Mouse (Mus musculus) spleen, adult 12 weeks (tissue): ENCODE results near the gene Phc1.

ENCODE experiments used
- DNase-seq: peaks from one replicate; pipeline ENCODE4 v3.0.0; 2022; ENCODE audit warnings: low spot score

Phc1 gene

DNA sequence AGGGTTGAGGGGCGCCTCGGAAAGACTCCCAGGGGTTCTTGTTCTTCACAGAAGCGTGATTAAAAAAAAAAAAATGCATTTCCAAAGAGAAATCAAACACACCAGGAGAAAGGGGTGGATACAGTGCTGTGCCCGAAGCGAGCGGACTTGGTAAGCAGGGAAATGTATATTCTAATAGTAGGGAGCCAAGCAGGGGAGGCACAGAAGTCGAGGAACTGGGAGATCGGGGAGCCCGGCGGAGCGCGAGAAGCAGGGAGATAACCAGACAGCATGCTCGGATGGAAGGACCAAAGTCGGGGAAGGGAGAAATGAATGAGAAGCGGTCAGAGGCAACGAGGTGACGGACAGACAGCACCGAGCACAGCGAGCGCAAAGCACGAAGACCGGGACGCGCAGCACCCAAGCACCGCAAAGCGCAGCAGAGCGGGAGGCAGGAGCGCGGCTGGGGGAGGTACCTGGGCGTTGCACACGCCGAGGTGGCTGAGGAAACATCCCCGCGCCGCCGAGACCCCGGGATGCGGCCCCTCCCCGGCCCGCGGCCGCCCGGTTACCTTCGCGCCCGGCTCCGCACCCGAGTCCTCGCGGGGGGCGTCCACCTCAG lies 1.2 kb downstream of the Phc1 start:
- DNase-seq: peak; percentile 58

DNA sequence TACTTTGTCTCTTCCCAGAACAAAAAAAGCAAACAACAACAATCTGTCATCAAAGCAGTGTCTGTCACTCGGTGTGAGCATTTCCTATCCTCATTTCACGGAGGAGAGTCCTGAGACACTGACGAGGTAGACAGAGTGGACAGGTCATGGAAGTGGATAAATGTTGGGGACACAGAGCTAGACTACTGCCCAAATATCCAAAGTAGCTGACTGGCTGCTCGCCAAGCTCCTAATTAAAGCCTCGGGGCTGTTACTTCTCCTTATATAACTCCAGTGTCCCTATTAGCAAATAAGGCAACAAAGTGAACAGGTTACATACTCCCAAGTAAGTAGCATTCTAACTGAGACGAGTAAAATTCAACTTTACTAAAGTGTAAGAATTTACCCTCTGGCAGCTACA lies 2.8 kb downstream of the Phc1 start:
- no peak for DNase-seq

DNA sequence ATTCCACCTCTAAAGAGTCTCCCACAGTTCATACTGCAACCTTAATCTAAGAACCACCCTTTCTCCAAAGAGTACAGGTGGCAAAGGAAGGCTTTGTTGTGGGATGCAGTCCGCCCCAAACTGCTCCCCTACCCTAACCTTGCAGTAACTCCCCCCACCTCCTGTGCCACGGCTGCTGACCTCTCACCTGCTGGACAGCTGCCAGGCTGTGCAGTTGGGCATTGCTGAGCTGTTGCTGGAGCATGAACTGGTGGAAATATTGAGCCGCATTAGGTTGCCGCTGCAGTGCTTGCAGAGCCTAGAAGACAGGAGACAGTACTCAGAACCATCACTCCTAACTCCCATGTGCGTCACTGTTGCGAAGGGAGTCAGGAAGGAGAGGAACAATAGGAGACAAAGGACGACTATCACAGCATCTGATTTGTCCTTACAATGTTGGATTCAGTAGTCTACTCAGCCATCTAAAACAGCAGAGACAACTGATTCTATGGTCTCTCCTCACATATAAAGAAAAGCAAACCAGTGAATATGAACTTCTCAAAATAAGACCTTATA lies 5.5 kb downstream of the Phc1 start:
- no peak for DNase-seq

DNA sequence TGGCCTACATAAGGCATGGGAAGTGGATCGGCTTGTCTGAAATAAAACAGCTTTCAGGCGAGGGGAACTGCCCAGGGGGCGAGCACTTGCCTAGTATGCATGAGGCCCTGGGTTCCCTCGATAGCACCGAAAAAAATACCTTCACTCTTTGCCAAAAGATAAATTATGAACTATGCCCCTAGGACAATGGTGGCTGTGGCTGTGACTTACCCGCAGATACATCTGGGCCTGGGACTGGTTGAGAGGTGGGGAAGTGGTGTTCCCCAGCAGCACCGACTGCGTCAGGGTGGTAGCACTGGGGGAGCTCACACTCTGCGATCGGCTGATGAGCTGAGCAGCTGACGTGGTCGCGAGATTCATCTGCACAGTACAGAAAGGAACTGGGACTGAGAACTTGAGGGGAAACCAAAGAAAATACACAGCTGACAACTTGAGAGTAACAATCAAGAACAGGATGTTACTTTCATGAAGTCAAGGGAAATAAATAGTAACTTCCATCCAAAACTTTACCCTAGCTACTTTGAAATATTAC lies 7.2 kb downstream of the Phc1 start:
- no peak for DNase-seq

DNA sequence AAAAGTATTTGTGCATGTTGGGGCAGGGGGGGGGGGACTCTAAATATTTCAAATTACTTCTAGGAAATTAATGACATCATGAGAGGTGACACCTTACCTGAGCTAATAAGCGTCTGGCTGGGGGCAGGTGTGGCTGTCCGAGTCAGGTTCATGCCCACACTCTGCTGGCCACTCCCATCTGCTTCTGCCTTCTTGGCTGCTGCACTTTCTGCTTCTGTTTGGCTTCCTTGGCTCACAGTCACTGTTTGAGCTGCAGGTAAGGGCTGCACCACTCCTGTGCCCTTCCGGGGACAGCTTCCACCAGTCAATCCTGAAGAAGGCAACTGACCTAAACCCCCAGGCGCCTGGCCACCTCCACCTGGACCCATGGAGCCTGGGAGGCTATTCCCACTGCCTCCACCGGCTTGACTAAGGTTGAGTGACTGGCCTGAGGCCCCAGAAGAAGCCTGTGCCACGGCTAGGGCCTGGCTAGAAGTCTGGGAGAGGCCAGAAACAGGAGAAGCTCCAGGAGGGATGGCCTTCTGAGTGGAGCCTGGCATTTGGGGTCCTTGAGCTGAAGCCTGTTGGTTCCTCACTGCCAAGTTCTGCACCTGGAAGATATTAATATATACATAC lies 14.9 kb downstream of the Phc1 start:
- DNase-seq: no peak

DNA sequence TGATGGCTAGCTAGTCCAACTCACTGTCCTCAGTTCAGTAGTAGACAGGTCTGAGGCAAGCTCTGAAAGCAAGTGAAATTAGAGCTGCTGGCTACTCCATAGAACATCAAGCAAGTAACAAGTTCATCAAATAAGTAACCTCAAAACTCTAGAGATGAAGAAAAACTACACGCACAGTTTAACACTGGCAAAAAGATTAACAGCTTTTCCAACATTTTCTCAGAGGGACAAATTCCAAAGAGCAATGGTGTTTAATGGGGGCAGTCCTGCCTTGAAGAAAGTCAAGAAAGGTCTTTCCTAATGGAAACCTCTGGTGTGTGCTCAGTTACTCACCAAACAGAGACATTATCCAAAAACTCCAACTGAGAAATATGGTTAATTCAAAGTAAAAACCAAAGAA lies 21.6 kb downstream of the Phc1 start:
- DNase-seq: no peak

DNA sequence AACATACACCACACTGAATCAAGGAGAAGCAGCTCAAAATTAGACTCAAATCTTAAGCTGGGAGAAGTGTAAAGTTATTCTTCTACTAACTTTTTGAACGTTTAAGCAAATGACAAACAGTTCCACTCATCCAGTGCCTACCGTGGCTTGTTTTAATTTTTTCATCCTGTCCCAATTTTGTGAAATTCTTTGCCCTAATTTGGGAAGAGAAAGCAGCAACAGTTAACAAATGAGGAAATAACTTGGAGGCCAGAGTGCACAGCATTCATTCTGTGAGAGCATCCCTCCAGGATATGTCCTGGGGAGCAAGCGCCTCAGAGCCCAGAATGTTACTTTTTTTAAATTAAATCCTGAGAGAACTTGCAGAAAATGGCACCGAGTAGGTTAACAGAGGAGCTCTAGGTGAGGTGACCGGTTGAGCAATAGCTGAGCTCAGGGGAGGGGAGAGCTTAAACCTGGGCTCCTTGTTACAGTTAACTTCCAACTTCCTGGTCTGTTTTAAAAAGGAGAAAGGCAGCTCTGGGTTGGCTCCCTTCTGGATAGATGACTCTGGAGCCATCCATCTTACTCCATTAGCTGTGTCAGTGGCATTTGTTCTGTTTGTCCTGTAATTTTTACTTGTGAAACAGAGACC lies 30.1 kb downstream of the Phc1 start:
- DNase-seq: no peak

DNA sequence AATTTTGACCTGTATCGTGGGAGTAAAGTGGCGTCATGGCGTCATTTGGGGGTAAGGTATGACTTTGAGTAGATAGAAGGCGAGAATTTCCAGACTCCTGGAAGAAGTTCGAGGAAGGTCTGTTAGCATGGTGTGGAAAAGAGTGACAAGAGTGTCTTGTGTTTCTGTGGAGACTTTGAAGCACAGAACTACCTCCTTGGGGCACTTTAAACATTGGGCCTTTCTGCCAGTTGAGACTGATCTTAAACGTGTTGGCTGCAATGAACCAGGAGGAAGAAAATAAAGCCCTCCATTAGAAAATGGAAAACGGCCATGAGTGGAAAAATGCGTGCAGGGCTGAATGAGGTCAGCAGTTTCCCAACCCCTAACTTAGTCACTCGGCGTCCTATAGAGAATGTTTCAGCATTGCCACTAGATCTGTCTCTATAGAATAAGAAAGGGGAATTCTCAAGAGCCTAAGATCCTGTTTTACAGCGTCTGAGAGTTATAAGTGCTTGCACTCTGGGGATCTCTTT lies 30.9 kb downstream of the Phc1 start:
- DNase-seq: no peak

DNA sequence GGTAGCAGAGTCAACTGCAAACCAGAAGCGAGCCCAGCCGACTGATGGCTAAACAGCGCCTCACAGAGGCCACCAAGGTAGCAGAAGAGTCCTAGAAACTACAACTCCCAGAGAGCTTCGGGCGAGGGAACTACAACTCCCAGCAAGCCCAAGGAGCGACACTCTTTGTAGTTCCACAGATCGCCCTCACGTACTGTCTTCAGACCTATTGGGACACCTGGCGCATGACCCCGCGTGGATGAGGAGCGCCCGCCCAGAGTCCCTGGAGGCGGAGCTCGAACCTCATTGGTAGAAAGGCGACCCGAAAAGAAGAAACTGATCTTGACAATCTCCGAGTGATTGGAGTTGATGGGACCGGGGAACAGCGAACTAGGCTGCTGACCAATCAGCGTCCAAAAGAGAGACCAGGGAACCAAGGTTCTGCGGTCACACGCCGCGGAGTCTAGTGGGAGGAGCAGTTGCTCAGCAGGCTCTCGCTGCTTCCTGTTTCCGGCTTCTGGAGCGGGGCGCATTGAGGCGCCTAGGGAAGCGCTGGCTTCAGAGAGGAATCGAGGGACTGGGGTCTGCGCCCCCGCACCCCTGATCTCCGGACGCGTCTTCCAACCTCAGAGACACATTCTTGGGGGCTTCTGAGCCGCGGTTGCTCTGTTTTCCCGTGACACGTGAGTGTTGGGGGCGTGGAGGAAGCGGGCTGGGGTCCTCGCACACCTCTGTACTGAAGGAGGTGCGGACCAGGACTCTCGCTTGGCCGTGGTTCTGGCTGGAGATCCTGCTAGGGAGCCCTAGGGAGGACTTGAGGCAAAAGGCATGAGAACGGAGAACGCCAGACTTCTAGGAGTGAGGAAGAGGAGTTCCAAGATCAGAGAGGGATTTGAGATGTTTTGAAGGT lies 31.6 kb downstream of the Phc1 start, which contains the start of gene M6pr:
M6pr (plus strand) TSS at position 216 of the 889 bp plus-strand sequence.
- DNase-seq: peak; percentile 92

DNA sequence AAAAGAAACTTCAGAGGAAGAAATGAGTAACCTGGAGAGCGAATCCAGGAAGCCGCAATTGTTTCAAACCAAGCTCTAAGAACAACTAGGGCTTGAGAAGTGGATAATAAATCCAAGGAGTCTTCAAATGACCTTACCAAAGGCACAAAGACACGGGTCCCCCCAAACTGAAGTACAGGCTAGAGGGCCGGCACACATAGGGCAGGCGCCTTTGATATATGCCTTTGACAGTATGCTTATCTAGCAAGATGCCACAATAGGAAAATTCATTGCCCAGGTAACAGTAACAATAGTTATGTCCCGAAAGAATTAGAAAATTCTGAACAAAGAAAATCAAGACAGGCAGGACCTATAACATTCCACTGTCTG lies 32.2 kb downstream of the Phc1 start:
- DNase-seq: no peak

DNA sequence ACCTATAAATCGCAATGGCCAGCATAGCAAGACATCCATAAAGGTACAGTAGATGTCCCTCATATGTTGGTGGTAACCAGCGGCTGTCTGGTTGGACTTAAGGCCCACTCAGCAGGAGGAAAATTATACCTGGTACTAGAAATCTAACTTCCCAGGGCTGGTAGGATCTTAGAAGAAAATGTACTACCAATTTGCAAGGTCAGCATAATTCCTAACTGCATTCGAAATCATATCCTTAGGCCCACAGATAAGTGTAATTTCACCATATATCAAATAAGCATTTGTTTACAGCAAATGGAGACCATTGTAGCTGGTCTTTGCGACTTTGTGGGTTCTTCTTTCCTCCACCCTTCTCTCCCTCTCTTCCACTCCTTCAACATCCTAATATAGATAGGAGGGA lies 33.7 kb downstream of the Phc1 start:
- no peak for DNase-seq

DNA sequence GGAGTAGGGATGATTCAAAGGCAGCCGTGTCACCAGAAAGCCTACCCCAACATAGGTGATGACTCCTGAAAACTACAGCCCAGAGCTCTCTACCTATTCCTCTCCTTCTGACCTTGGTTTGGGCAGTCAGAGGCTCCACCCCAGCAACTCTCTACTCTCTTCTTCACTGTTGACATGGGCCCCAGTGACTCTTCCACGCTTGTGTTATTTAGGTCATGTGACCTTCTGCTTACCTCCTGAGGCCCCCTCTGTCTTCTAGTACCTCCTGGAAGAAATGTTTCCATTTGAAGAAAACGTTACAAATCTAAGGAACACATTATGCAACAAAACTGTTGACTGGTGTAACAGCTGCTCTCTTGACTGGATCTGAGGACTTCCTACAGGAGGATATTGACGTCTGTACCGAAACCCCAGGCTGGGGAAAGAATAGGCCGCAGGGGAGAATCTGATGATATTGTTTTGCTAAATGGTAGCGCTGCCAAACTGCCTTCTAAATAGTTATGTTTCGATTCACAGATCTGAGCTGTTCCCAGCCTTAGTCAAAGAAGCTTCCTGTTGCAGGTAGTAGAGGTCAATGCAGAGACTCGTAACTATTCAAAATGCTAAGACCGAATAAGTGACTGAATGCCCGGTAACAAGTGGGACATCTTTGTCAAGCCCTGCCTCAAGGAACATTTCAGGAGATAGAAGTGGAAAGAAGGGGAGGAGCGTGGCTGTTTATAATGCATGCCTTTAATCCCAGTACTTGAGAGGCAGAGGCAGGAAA lies 35.4 kb downstream of the Phc1 start:
- DNase-seq: no peak

DNA sequence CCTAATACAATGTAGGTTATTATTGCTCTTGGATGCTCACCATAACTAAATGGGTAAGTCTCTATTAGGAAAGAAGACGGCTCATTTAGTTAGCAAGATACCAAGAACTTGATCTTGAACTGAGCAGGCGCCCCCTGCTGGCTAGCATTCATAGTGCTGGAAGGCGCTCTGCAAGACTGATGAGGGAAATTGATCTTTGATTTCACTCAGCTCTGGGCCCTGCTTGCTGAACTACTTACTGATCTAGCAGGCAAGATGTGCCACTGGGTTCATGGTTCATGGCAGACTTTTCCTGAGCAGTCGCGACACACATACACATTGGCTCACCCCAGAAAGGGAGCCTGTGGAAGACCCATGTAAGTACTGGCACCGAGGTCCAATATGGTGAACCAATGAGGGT lies 36.0 kb downstream of the Phc1 start:
- peak; percentile 62 for DNase-seq

DNA sequence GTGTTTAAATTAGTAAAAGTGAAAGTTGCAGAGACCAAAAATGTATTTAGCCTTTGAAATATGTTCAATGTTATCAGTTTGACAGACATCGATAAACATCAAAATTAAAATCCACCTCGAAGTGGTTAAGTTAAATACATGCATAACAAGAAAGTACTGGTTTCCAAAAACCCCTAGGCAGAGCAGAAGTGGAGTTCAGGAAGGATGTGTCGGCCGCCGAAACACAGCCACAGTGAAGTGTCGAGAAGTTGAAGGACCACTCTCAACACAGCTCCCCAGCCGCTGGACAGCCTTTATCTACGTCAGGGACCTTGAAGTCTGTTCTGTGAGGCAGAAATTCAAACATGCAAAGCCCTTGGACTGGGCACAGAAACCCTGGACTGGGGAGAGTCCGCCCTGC lies 36.8 kb downstream of the Phc1 start:
- no peak for DNase-seq

DNA sequence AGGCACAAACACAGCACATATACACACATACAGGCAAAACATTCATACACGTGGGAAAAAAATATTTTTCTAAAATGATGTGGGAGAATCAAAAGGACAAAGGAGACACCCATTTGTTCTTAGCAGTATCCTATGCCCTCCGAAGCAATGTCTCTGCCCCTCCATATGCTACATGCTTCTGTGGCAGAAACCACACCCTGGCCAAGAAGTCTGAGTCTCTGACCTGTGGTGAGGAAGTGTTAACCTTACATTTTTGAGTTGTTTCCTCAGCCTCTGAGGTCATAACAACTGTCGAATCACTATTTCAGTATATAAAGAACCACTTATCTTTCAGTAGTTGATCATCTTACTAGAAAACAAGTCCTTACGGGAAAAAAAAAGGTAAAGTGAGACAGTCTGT lies 37.7 kb downstream of the Phc1 start:
- no peak for DNase-seq

DNA sequence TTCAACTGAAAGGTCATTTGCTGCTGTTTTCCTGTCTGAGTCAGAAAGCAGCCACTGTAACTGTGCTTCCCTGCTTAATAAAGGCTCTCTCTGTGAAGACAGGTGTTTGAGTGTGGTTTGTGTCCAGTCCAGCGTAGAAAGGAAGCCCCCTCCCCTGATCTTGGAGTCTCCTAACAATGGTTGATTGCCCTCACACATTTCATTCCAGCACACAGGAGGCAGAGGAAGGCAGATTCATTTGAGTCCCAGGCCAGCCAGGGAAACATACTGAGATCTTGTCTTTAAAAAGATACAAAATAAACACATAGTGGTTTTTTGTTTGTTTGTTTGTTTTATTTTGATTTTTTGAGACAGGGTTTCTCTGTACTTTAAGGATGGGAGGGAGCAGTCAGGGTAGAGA lies 38.2 kb downstream of the Phc1 start:
- DNase-seq: no peak

DNA sequence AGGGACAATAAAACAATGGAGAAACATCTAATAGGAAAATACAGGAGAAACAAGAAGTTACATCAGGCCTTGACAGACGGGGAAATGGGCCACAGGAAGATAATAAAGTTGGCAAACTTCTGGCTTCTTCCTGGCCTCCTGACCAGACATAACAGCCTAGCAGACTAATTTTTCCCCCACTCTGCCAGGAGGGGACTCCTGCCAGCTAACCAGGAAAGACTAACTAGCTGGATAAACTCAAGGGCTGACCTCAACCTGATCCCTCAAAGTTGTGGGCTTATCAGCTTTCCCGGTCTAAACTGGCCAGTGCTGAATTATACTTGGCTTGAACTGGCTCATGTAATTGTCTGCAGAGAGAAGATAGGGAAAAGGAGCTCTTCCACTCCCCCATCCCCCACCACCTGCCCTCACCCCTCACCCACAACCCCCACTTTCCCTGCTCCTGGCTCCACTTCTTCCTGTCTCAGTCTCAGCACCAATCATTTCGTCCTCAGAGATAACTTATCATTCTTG lies 40.7 kb downstream of the Phc1 start:
- no peak for DNase-seq

DNA sequence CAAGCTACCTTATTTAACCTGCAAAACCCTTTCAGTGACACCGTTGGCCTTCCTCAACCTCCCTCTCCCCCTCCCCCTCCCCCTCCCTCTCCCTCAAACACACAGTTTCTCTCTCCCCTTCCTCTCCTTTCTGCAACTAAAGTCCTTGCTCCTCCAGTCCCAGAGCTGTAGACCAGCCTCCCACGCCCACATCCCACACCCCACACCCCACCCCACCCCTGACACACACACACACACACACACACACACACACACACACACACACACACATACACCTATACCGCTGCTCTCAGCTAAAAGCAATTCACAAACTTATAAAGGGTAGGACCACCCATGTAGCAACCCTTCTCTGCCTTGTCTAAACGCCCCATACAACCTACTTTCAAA lies 42.1 kb downstream of the Phc1 start:
- no peak for DNase-seq

DNA sequence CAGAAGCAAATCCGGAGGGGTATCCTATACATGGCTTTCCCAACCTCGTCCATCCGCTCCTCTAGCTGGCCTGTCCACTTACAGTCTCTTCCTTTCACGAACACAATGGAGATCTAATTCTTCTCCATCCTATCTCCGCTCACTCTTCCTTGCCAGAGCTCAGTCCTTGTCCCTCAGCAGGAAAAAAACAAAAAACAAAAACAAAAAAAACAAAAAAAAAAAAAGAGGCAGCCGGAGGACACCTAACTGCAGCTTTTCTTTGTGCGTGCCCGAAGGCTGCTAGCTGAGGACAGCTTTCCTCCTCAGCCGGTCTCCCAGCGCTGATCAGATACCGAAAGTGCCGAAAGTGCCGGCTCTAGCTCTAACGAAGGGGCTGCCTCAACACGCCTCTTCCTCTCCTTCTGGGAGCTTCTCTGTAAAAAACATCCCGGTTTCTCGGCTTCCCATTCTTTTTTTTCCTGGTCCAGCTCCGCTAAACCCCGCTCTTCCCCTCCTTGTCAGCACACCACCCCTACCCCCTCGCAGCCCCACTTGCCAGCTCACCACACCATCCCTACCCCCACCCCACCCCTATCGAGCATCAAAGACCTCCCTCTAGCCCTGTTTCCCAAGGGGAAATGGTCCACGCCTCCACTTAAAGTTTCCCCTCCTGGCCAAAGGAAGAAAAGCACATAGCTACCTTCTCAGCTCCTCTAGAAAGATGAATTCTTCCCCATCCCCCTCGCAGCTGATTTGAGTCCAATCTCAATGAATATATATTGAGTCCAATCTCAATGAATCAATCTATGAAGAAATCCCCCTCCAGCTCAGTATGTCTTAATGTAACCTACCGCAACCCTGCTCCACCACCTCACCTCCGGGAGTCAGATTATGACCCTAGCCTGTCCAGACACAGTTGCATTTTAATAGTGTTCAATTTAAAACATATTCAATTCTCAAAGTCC lies 42.8 kb downstream of the Phc1 start:
- DNase-seq: no peak

DNA sequence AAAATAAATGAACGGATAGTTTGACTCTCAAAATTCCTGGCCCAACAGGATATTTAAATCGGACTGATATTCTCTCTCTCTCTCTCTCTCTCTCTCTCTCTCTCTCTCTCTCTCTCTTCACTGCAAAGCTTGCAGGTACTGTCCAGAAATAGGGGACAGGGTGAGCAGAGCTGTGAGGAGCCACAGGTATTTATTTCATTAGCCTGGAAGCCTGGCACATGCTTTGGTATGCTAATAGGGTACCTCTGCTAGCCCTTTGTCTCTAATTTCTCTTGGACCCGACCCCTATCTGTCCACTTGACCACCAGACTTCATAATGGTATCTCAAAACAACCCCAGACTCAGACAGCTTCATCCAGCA lies 43.5 kb downstream of the Phc1 start:
- no peak for DNase-seq
